Mouse (Mus musculus) liver, embryonic 16.5 days (tissue): ENCODE measurements around the gene Chrnb4. TPM values are rescaled to one million over a fixed set of nuclear protein-coding genes. Genes with fewer than 3 reads are reported as not detected.

Experiments
- ATAC-seq: fragments of 200-750 bp; cut with Nextera tagmentation; 2 replicates; pipeline ENCODE4 v1.8.0; 2017; ENCODE audit warnings: low read depth, mild to moderate bottlenecking, moderate number of reproducible peaks, moderate library complexity
- H3K27ac ChIP-seq: fragments of 300-500 bp; sonication (generic); 2 replicates; pipeline ENCODE4 v1.5.1; 2014; ENCODE audit warnings: mild to moderate bottlenecking, low read length
- H3K27me3 ChIP-seq: fragments of 300-500 bp; sonication (generic); 2 replicates; pipeline ENCODE4 v1.6.1; 2014; ENCODE audit warnings: low read depth, low read length, mixed read lengths; ENCODE audit not compliant: control insufficient read depth, insufficient read depth
- H3K36me3 ChIP-seq: fragments of 300-500 bp; sonication (generic); 2 replicates; pipeline ENCODE4 v1.6.1; 2014; ENCODE audit warnings: mild to moderate bottlenecking; ENCODE audit not compliant: control insufficient read depth, insufficient read depth
- H3K4me1 ChIP-seq: fragments of 300-500 bp; sonication (generic); 2 replicates; pipeline ENCODE4 v1.6.1; 2014; ENCODE audit warnings: low read depth, low read length, mixed read lengths; ENCODE audit not compliant: control insufficient read depth
- H3K4me2 ChIP-seq: fragments of 300-500 bp; sonication (generic); 2 replicates; pipeline ENCODE4 v1.6.1; 2014; ENCODE audit warnings: low read depth, low read length, mixed read lengths
- H3K4me3 ChIP-seq: fragments of 300-500 bp; sonication (generic); 2 replicates; pipeline ENCODE4 v1.5.1; 2014; ENCODE audit warnings: low read depth, mild to moderate bottlenecking, low read length
- H3K9ac ChIP-seq: fragments of 300-500 bp; sonication (generic); 2 replicates; pipeline ENCODE4 v1.6.1; 2014; ENCODE audit warnings: low read depth, low read length
- H3K9me3 ChIP-seq: fragments of 300-500 bp; sonication (generic); replicated peaks from 2 replicates; pipeline ENCODE4 v1.6.1; 2016; ENCODE audit warnings: low read length; ENCODE audit not compliant: control insufficient read depth
- WGBS: fragments of 180-500 bp; shearing (Covaris S2); extraction: QIAGEN DNeasy Blood & Tissue Kit; methylation state at CpG from one replicate; pipeline ENCODE4 v1.1.7; 2014; ENCODE audit not compliant: insufficient replicate concordance; 5-methylcytosine and 5-hydroxymethylcytosine counted together
- polyA plus RNA-seq: library from polyadenylated mRNA; unstranded; fragments of >200 nt; fragmentation: Nextera tagmentation; extraction: Ambion mirVana; gene quantifications from 2 replicates; pipeline ENCODE4 v1.2.1, GENCODE M21; 2015

Gene Chrnb4
- polyA plus RNA-seq, 1 experiment from 2014 or later, result 0.04 TPM

- peak; percentile 56 for ATAC-seq
- Histone ChIP-seq H3K27ac (no peak overlapping the region), H3K36me3 (no peaks in the 10 kb centered on the region), H3K9ac (no peak overlapping the region), H3K4me3 (no peak overlapping the region), H3K27me3 (peaks cover 2% of the 10 kb centered on the region; the same call in 1 of the 2 replicates), H3K4me1 (no peaks in the 10 kb centered on the region; the same call in 1 of the 2 replicates), H3K9me3 (no peaks in the 10 kb centered on the region), H3K4me2 (no peak overlapping the region)
- 13% methylated on average over 3 of the region's 3 CpGs for WGBS
Observed at GRCm38 (mm10) chr9:54995645-54996044, 52.9 kb downstream of the Chrnb4 start.

GRCm38 (mm10) chr9:54994381-54994780 lies 54.2 kb downstream of the Chrnb4 start:
- Histone ChIP-seq H3K36me3 (no peaks in the 10 kb centered on the region), H3K27me3 (peaks cover 2% of the 10 kb centered on the region; the same call in 1 of the 2 replicates), H3K9me3 (no peaks in the 10 kb centered on the region), H3K4me1 (no peaks in the 10 kb centered on the region; the same call in 1 of the 2 replicates), H3K4me2 (no peak overlapping the region), H3K4me3 (no peak overlapping the region), H3K27ac (no peak overlapping the region), H3K9ac (no peak overlapping the region)
- WGBS, result 42% methylated on average over 3 of the region's 3 CpGs
- no peak for ATAC-seq

- H3K4me3 ChIP-seq, result no peak overlapping the region
- no peak overlapping the region for H3K9ac ChIP-seq
- WGBS, result 52% methylated on average over 3 of the region's 3 CpGs
- no peaks in the 10 kb centered on the region for H3K9me3 ChIP-seq
- H3K4me1 ChIP-seq, result no peaks in the 10 kb centered on the region; the same call in 1 of the 2 replicates
- no peaks in the 10 kb centered on the region for H3K36me3 ChIP-seq
- ATAC-seq, result no peak
- peaks cover 2% of the 10 kb centered on the region; the same call in 1 of the 2 replicates for H3K27me3 ChIP-seq
- H3K27ac ChIP-seq, result no peak overlapping the region
- H3K4me2 ChIP-seq, result no peak overlapping the region
Observed at GRCm38 (mm10) chr9:54990362-54990761, 58.2 kb downstream of the Chrnb4 start.

GRCm38 (mm10) chr9:54982401-54982800 lies 66.2 kb downstream of the Chrnb4 start:
- no peak overlapping the region for H3K27ac ChIP-seq
- H3K9me3 ChIP-seq, result no peaks in the 10 kb centered on the region
- no peak overlapping the region for H3K4me3 ChIP-seq
- H3K9ac ChIP-seq, result no peak overlapping the region
- no peak for ATAC-seq
- H3K4me2 ChIP-seq, result no peak overlapping the region
- peaks cover 2% of the 10 kb centered on the region for H3K4me1 ChIP-seq
- 14% methylated on average over 7 of the region's 7 CpGs for WGBS
- no peaks in the 10 kb centered on the region for H3K36me3 ChIP-seq
- peaks cover 35% of the 10 kb centered on the region for H3K27me3 ChIP-seq

GRCm38 (mm10) chr9:54981291-54982191 lies 67.0 kb downstream of the Chrnb4 start:
- under 1% methylated on average over 85 of the region's 85 CpGs for WGBS
- H3K4me1 ChIP-seq, result peaks cover 2% of the 10 kb centered on the region
- H3K36me3 ChIP-seq, result no peaks in the 10 kb centered on the region
- H3K27ac ChIP-seq, result no peak overlapping the region
- H3K9me3 ChIP-seq, result no peaks in the 10 kb centered on the region
- H3K4me3 ChIP-seq, result peak overlapping the region; percentile 59
- no peak for ATAC-seq
- peaks cover 35% of the 10 kb centered on the region for H3K27me3 ChIP-seq
- H3K9ac ChIP-seq, result no peak overlapping the region
- peak overlapping the region; percentile 70 for H3K4me2 ChIP-seq

DNA sequence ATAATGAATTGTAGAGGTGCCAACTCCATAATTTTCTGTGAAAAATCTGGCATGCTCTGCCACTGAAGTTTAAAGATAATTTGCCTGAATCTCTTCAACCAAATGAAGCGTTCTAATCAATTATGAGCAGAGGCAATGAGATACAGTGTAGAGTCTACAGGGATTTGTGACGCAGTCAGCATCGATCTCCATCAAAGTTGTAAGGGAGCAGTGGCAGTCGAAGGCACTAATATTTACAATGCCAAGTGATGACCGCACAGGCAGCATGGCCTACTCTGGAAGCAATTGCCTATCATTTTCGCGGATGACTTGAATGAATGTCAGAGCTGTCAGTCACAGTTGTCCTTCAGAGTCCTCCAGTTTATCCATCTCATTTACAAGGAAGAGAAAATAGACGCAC lies 67.9 kb downstream of the Chrnb4 start, which contains the start of gene Chrna5:
TSS of gene Chrna5 (plus strand) at position 207 of the 400 bp plus-strand sequence.
- H3K9me3 ChIP-seq, result no peaks in the 10 kb centered on the region
- peak within 1 kb of the TSS; percentile 70 for H3K4me2 ChIP-seq
- H3K27me3 ChIP-seq, result peaks cover 35% of the 10 kb centered on the region
- H3K4me1 ChIP-seq, result peaks cover 2% of the 10 kb centered on the region
- peak within 1 kb of the TSS; percentile 59 for H3K4me3 ChIP-seq
- no peak within 1 kb of the TSS for H3K27ac ChIP-seq
- 54% methylated on average over 8 of the region's 8 CpGs for WGBS
- ATAC-seq, result no peak
- no peak within 1 kb of the TSS for H3K9ac ChIP-seq
- H3K36me3 ChIP-seq, result no peaks in the 10 kb centered on the region

Other genes starting within 250 kb of the Chrnb4 start
- gene Ireb2, start 185.0 kb downstream of the Chrnb4 start, polyA plus RNA-seq, result 9.7 and 9.9 TPM in 2 replicates
- 3.3 and 4.5 TPM in 2 replicates for gene Hykk, start 131.5 kb downstream of the Chrnb4 start, polyA plus RNA-seq
- 117 and 128 TPM in 2 replicates for gene Psma4, start 98.0 kb downstream of the Chrnb4 start, polyA plus RNA-seq
- 0.31 TPM in 1 of 2 replicates, not detected in the other for gene AY074887, start 97.8 kb downstream of the Chrnb4 start, polyA plus RNA-seq
- gene Chrna5, start 67.9 kb downstream of the Chrnb4 start, polyA plus RNA-seq, result not detected in 2 replicates
- gene Chrna3, start 22.2 kb downstream of the Chrnb4 start, polyA plus RNA-seq, result 0.05 TPM in 1 of 2 replicates, not detected in the other
- 5.0 and 6.0 TPM in 2 replicates for gene Ube2q2, start 100.1 kb upstream of the Chrnb4 start, polyA plus RNA-seq
- 18.7 and 20.5 TPM in 2 replicates for gene Fbxo22, start 160.1 kb upstream of the Chrnb4 start, polyA plus RNA-seq